Mouse (Mus musculus): Measurements from ENCODE around the gene Tdrkh. TPM values are rescaled to one million over a fixed set of nuclear protein-coding genes. Genes with fewer than 3 reads are reported as not detected.
A peak's percentile ranks its signal among the peaks of the same experiment; 100 is the strongest.

Gene Tdrkh
- polyA plus RNA-seq, 1 experiment from 2014 or later: 10.6 TPM

DNA sequence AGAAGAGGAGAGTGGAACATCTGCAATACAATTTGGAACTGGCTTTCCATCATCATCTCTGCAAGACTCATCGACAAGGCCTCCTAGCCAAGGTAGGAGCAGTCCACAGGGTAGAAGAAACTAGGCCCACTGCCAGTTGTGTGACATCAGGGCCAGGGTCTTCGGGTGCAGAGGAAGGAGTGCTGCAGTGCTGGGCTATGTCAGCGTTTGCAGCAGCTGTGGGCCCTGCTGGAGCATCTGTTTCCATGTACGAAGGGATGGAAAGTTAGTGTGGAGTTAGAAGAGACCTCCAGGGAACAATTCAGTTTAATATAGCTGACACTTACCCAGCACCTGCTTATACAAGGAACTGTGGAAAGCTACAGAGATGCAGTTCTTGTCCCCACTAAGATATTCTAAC is 20.0 kb upstream of the Tdrkh start:
- Histone ChIP-seq H3K4me2 (replicated peaks; ENCODE audit: low read depth, low read length) (no peak overlapping the region), H3K4me3 (ENCODE audit: low read depth, low read length) (no peak overlapping the region), H3K9me3 (ENCODE audit: control insufficient read depth, low read depth, low read length) (no peaks in the 10 kb centered on the region), H3K4me1 (ENCODE audit: control insufficient read depth, insufficient read depth, low read length) (no peaks in the 10 kb centered on the region), H3K27me3 (ENCODE audit: control insufficient read depth, insufficient read depth, low read length) (no peaks in the 10 kb centered on the region), H3K36me3 (ENCODE audit: control insufficient read depth, insufficient read depth, low read length) (no peaks in the 10 kb centered on the region), H3K9ac (replicated peaks; ENCODE audit: low read depth, low read length) (no peak overlapping the region), H3K27ac (ENCODE audit: low read length) (no peak overlapping the region)
- WGBS: 67% methylated on average over 4 of the region's 4 CpGs
- ATAC-seq (ENCODE audit: insufficient number of reproducible peaks, insufficient read depth, low FRiP score, low read depth): no peak

GRCm38 (mm10) chr3:94396336-94396735 is 16.7 kb upstream of the Tdrkh start:
- no peak overlapping the region for H3K9ac ChIP-seq (replicated peaks; ENCODE audit: low read depth, low read length)
- H3K9me3 ChIP-seq (ENCODE audit: control insufficient read depth, low read depth, low read length): no peaks in the 10 kb centered on the region
- no peak overlapping the region for H3K4me3 ChIP-seq (ENCODE audit: low read depth, low read length)
- no peak for ATAC-seq (ENCODE audit: insufficient number of reproducible peaks, insufficient read depth, low FRiP score, low read depth)
- no peak overlapping the region for H3K27ac ChIP-seq (ENCODE audit: low read length)
- H3K36me3 ChIP-seq (ENCODE audit: control insufficient read depth, insufficient read depth, low read length): no peaks in the 10 kb centered on the region
- WGBS: 74% methylated on average over 1 of the region's 1 CpGs
- no peak overlapping the region for H3K4me2 ChIP-seq (replicated peaks; ENCODE audit: low read depth, low read length)
- 0 out of 2 replicates have a peak, but pooled peaks cover 2% of the 10 kb centered on the region for H3K4me1 ChIP-seq (ENCODE audit: control insufficient read depth, insufficient read depth, low read length)
- no peaks in the 10 kb centered on the region for H3K27me3 ChIP-seq (ENCODE audit: control insufficient read depth, insufficient read depth, low read length)

- Histone ChIP-seq H3K4me1 (ENCODE audit: control insufficient read depth, insufficient read depth, low read length) (0 out of 2 replicates have a peak, but pooled peaks cover 2% of the 10 kb centered on the region), H3K9ac (replicated peaks; ENCODE audit: low read depth, low read length) (no peak overlapping the region), H3K36me3 (ENCODE audit: control insufficient read depth, insufficient read depth, low read length) (no peaks in the 10 kb centered on the region), H3K27ac (ENCODE audit: low read length) (no peak overlapping the region), H3K27me3 (ENCODE audit: control insufficient read depth, insufficient read depth, low read length) (no peaks in the 10 kb centered on the region), H3K4me3 (ENCODE audit: low read depth, low read length) (no peak overlapping the region), H3K9me3 (ENCODE audit: control insufficient read depth, low read depth, low read length) (no peaks in the 10 kb centered on the region), H3K4me2 (replicated peaks; ENCODE audit: low read depth, low read length) (no peak overlapping the region)
- WGBS: 78% methylated on average over 4 of the region's 4 CpGs
- ATAC-seq (ENCODE audit: insufficient number of reproducible peaks, insufficient read depth, low FRiP score, low read depth): no peak
These were observed 16.2 kb upstream of the Tdrkh start for GRCm38 (mm10) chr3:94396851-94397250.

GRCm38 (mm10) chr3:94398217-94398616 is 14.9 kb upstream of the Tdrkh start, which contains the start of gene Lingo4:
TSS of gene Lingo4 (plus strand) at chr3:94398517.
- H3K4me2 ChIP-seq (replicated peaks; ENCODE audit: low read depth, low read length): peak within 1 kb of the TSS; percentile 54
- 0 out of 2 replicates have a peak, but pooled peaks cover 2% of the 10 kb centered on the region for H3K4me1 ChIP-seq (ENCODE audit: control insufficient read depth, insufficient read depth, low read length)
- 65% methylated on average over 6 of the region's 6 CpGs for WGBS
- peak within 1 kb of the TSS; percentile 20 for H3K4me3 ChIP-seq (ENCODE audit: low read depth, low read length)
- no peaks in the 10 kb centered on the region for H3K27me3 ChIP-seq (ENCODE audit: control insufficient read depth, insufficient read depth, low read length)
- no peaks in the 10 kb centered on the region for H3K36me3 ChIP-seq (ENCODE audit: control insufficient read depth, insufficient read depth, low read length)
- no peaks in the 10 kb centered on the region for H3K9me3 ChIP-seq (ENCODE audit: control insufficient read depth, low read depth, low read length)
- no peak for ATAC-seq (ENCODE audit: insufficient number of reproducible peaks, insufficient read depth, low FRiP score, low read depth)
- no peak within 1 kb of the TSS for H3K27ac ChIP-seq (ENCODE audit: low read length)
- peak within 1 kb of the TSS; percentile 18; the same call in 1 of the 2 replicates for H3K9ac ChIP-seq (replicated peaks; ENCODE audit: low read depth, low read length)

DNA sequence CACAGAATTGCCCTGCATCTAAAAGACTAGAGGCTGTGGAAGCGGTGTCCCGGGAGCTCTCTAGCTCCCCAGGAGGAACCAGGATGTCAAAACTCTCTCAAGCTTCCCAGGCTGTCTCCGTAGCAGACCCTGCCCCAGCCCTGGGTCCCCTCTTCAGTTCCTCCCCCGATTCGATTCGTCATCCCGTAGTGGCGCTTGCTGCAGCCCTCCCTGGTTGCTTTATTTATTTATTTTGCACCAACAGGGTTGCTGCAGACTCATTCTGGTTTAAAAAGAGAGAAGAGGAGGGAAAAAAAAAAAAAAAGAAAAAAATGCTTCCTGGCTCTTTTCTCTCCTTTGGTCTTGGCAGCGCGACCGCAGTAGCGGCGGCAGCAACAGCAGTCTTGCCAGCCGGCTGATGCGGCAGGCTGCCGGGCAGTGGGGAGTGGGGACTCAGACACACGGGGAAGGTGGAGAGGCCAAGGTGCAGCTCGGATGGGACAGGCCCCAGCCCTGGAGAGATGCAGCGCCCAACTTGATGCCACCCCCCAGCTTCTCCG is 14.1 kb upstream of the Tdrkh start:
- no peak for ATAC-seq (ENCODE audit: insufficient number of reproducible peaks, insufficient read depth, low FRiP score, low read depth)
- Histone ChIP-seq H3K4me1 (ENCODE audit: control insufficient read depth, insufficient read depth, low read length) (0 out of 2 replicates have a peak, but pooled peaks cover 2% of the 10 kb centered on the region), H3K27me3 (ENCODE audit: control insufficient read depth, insufficient read depth, low read length) (no peaks in the 10 kb centered on the region), H3K4me2 (replicated peaks; ENCODE audit: low read depth, low read length) (peak overlapping the region; percentile 54), H3K9ac (replicated peaks; ENCODE audit: low read depth, low read length) (peak overlapping the region; percentile 18; the same call in 1 of the 2 replicates), H3K9me3 (ENCODE audit: control insufficient read depth, low read depth, low read length) (no peaks in the 10 kb centered on the region), H3K4me3 (ENCODE audit: low read depth, low read length) (peak overlapping the region; percentile 20), H3K36me3 (ENCODE audit: control insufficient read depth, insufficient read depth, low read length) (no peaks in the 10 kb centered on the region), H3K27ac (ENCODE audit: low read length) (no peak overlapping the region)
- WGBS: 3% methylated on average over 20 of the region's 20 CpGs

GRCm38 (mm10) chr3:94399663-94400310 is 13.3 kb upstream of the Tdrkh start:
- Histone ChIP-seq H3K9me3 (ENCODE audit: control insufficient read depth, low read depth, low read length) (no peaks in the 10 kb centered on the region), H3K27ac (ENCODE audit: low read length) (no peak overlapping the region), H3K4me3 (ENCODE audit: low read depth, low read length) (no peak overlapping the region), H3K36me3 (ENCODE audit: control insufficient read depth, insufficient read depth, low read length) (no peaks in the 10 kb centered on the region), H3K4me2 (replicated peaks; ENCODE audit: low read depth, low read length) (no peak overlapping the region), H3K4me1 (ENCODE audit: control insufficient read depth, insufficient read depth, low read length) (0 out of 2 replicates have a peak, but pooled peaks cover 2% of the 10 kb centered on the region), H3K27me3 (ENCODE audit: control insufficient read depth, insufficient read depth, low read length) (no peaks in the 10 kb centered on the region), H3K9ac (replicated peaks; ENCODE audit: low read depth, low read length) (no peak overlapping the region)
- 44% methylated on average over 5 of the region's 5 CpGs for WGBS
- no peak for ATAC-seq (ENCODE audit: insufficient number of reproducible peaks, insufficient read depth, low FRiP score, low read depth)

- ATAC-seq (ENCODE audit: insufficient number of reproducible peaks, insufficient read depth, low FRiP score, low read depth): no peak
- Histone ChIP-seq H3K9me3 (ENCODE audit: control insufficient read depth, low read depth, low read length) (no peaks in the 10 kb centered on the region), H3K36me3 (ENCODE audit: control insufficient read depth, insufficient read depth, low read length) (no peaks in the 10 kb centered on the region), H3K27me3 (ENCODE audit: control insufficient read depth, insufficient read depth, low read length) (no peaks in the 10 kb centered on the region), H3K4me1 (ENCODE audit: control insufficient read depth, insufficient read depth, low read length) (0 out of 2 replicates have a peak, but pooled peaks cover 2% of the 10 kb centered on the region), H3K9ac (replicated peaks; ENCODE audit: low read depth, low read length) (no peak overlapping the region), H3K27ac (ENCODE audit: low read length) (no peak overlapping the region), H3K4me2 (replicated peaks; ENCODE audit: low read depth, low read length) (no peak overlapping the region), H3K4me3 (ENCODE audit: low read depth, low read length) (no peak overlapping the region)
- 59% methylated on average over 8 of the region's 8 CpGs for WGBS
These were observed 10.6 kb upstream of the Tdrkh start for GRCm38 (mm10) chr3:94402451-94402850.

- Histone ChIP-seq H3K27ac (ENCODE audit: low read length) (no peak overlapping the region), H3K9me3 (ENCODE audit: control insufficient read depth, low read depth, low read length) (no peaks in the 10 kb centered on the region), H3K4me2 (replicated peaks; ENCODE audit: low read depth, low read length) (no peak overlapping the region), H3K36me3 (ENCODE audit: control insufficient read depth, insufficient read depth, low read length) (no peaks in the 10 kb centered on the region), H3K4me1 (ENCODE audit: control insufficient read depth, insufficient read depth, low read length) (no peaks in the 10 kb centered on the region), H3K27me3 (ENCODE audit: control insufficient read depth, insufficient read depth, low read length) (no peaks in the 10 kb centered on the region), H3K4me3 (ENCODE audit: low read depth, low read length) (no peak overlapping the region), H3K9ac (replicated peaks; ENCODE audit: low read depth, low read length) (0 out of 2 replicates have a peak overlapping the region, but pooled peaks have one; percentile 10)
- 15% methylated on average over 7 of the region's 7 CpGs for WGBS
- ATAC-seq (ENCODE audit: insufficient number of reproducible peaks, insufficient read depth, low FRiP score, low read depth): no peak
These were observed 8.6 kb upstream of the Tdrkh start for GRCm38 (mm10) chr3:94404366-94405054.

Data from stomach, embryonic 14.5 days (tissue).